ENCODE assay signal across 25 mouse cellular contexts in genomic region chr6:67163947-67164346, GRCm38 (mm10).
"Had no signal": no experiment of that assay in that cellular context is flagged by ENCODE, and none has a peak within 500 bp of the region (broad histone marks: within the 10 kb centered on the region; RNA-seq: fewer than 3 reads in every experiment).

No protein-coding gene starts in this region.

- H3K27me3 ChIP-seq: heart, embryonic 13.5 days; heart, embryonic 15.5 days; hindbrain, embryonic 12.5 days; intestine, embryonic 15.5 days; limb, embryonic 13.5 days; limb, embryonic 15.5 days had no signal

- H3K27ac ChIP-seq: heart, adult 2 months; heart, embryonic 13.5 days; heart, embryonic 15.5 days; hindbrain, embryonic 10.5 days; hindbrain, embryonic 12.5 days; hindbrain, embryonic 14.5 days; intestine, embryonic 15.5 days; layer of hippocampus, adult 2 months; limb, embryonic 13.5 days; limb, embryonic 15.5 days had no signal

- DNase-seq: forebrain, postnatal 0 days; gastrocnemius, postnatal 14 days; gastrocnemius, postnatal 36 days; heart, adult 11 months; heart, adult 2 months; heart, postnatal 4 days; kidney, adult 18-20 months; kidney, adult 8-10 months; kidney, postnatal 10 days; kidney, postnatal 25 days; kidney, postnatal 4 days; left cerebral cortex, postnatal 4 days had no signal

- H3K4me1 ChIP-seq: intestine, embryonic 15.5 days had no signal

- H3K4me3 ChIP-seq: heart, adult 2 months; heart, embryonic 13.5 days; heart, embryonic 15.5 days; hindbrain, embryonic 10.5 days; hindbrain, embryonic 12.5 days; intestine, embryonic 15.5 days; layer of hippocampus, adult 2 months; limb, embryonic 13.5 days; limb, embryonic 15.5 days had no signal

- ATAC-seq: forebrain, postnatal 0 days; hindbrain, embryonic 16.5 days; inflammation-experienced regulatory T-cells, adult 6 months; intestine, embryonic 15.5 days; intestine, postnatal 0 days had no signal

- H3K9me3 ChIP-seq: heart, embryonic 13.5 days; heart, embryonic 15.5 days; hindbrain, embryonic 10.5 days; hindbrain, embryonic 12.5 days; intestine, embryonic 15.5 days; limb, embryonic 13.5 days; limb, embryonic 15.5 days had no signal

- H3K4me2 ChIP-seq: heart, embryonic 11.5 days; heart, embryonic 13.5 days; heart, embryonic 15.5 days; hindbrain, embryonic 12.5 days; hindbrain, embryonic 14.5 days; intestine, embryonic 15.5 days; limb, embryonic 13.5 days; limb, embryonic 15.5 days had no signal

- H3K36me3 ChIP-seq: heart, embryonic 13.5 days; heart, embryonic 15.5 days; hindbrain, embryonic 10.5 days; hindbrain, embryonic 12.5 days; intestine, embryonic 15.5 days; limb, embryonic 13.5 days; limb, embryonic 15.5 days had no signal

- H3K9ac ChIP-seq: forebrain, postnatal 0 days; heart, embryonic 13.5 days; heart, embryonic 15.5 days; hindbrain, embryonic 12.5 days; hindbrain, embryonic 14.5 days; intestine, embryonic 15.5 days; limb, embryonic 13.5 days; limb, embryonic 15.5 days had no signal
